In the genomic region with DNA sequence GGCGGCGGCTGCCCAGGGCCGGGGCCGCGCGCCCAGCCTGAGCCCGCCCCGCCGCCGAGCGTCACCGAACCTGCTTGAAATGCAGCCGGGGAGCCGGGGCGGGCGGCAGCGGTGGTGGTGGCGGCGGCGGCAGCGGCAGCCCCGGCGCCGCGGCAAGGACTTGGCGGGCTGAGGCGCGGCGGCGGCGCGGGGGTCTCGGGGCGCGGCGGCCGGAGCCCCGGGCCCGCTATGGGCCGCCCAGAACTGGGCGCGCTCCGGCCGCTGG, we compare ENCODE assay signal across 8 mouse cellular contexts. TPM values are rescaled to one million over a fixed set of nuclear protein-coding genes. Genes with fewer than 3 reads are reported as not detected.
DNase-seq lines count a peak whose midpoint lies in the region; ATAC-seq and TF ChIP-seq lines count a peak whose summit lies in the region.

A gene (plus strand): TSS at position 77 of the 265 bp plus-strand sequence.

- no peaks in the 10 kb centered on the region for H3K36me3 ChIP-seq in limb, embryonic 13.5 days
- no peaks in the 10 kb centered on the region for H3K36me3 ChIP-seq in stomach, embryonic 16.5 days (ENCODE audit: control insufficient read depth, insufficient read depth, low read length)

- peak within 1 kb of the TSS; percentile 73 for H3K27ac ChIP-seq in bone marrow macrophage, adult 2 months (ENCODE audit: insufficient read depth, low read depth, low read length)
- peak within 1 kb of the TSS; percentile 15; the same call in 1 of the 2 replicates for H3K27ac ChIP-seq in limb, embryonic 13.5 days
- no peak within 1 kb of the TSS for H3K27ac ChIP-seq in stomach, embryonic 16.5 days (ENCODE audit: low read length)

- H3K9ac ChIP-seq in limb, embryonic 13.5 days, result peak within 1 kb of the TSS; percentile 83
- H3K9ac ChIP-seq in stomach, embryonic 16.5 days (ENCODE audit: low read length), result peak within 1 kb of the TSS; percentile 77

- no peak for DNase-seq in layer of hippocampus, adult 18-20 months (ENCODE audit: low spot score in 2 of 2)
- DNase-seq in layer of hippocampus, adult 9-11 months, result no peak
- DNase-seq in cerebellum, adult 8-10 months, result no peak
- DNase-seq in embryo, embryonic 11 days, result no peak

- ATAC-seq in granulocyte monocyte progenitor cell, adult 5-6 weeks (replicated peaks; ENCODE audit: poor library complexity, severe bottlenecking), result no peak
- ATAC-seq in limb, embryonic 13.5 days (ENCODE audit: low FRiP score, low read depth), result no peak
- no peak; the same call in none of the 2 replicates for ATAC-seq in stomach, embryonic 16.5 days (ENCODE audit: insufficient read depth, low FRiP score)

- H3K4me3 ChIP-seq in bone marrow macrophage, adult 2 months (ENCODE audit: insufficient read depth, low read length), result peak within 1 kb of the TSS; percentile 86
- peak within 1 kb of the TSS; percentile 72 for H3K4me3 ChIP-seq in limb, embryonic 13.5 days
- H3K4me3 ChIP-seq in stomach, embryonic 16.5 days (replicated peaks; ENCODE audit: low read length), result peak within 1 kb of the TSS; percentile 75

- H3K4me1 ChIP-seq in bone marrow macrophage, adult 2 months (ENCODE audit: control insufficient read depth, insufficient read depth, low read length), result peaks cover 26% of the 10 kb centered on the region
- H3K4me1 ChIP-seq in limb, embryonic 13.5 days, result peaks cover 26% of the 10 kb centered on the region
- H3K4me1 ChIP-seq in stomach, embryonic 16.5 days (ENCODE audit: control insufficient read depth, insufficient read depth, low read length), result peaks cover 13% of the 10 kb centered on the region

- WGBS in limb, embryonic 13.5 days, result 2% methylated on average over 16 of the region's 44 CpGs
- WGBS in stomach, embryonic 16.5 days, result 1% methylated on average over 43 of the region's 44 CpGs

- H3K4me2 ChIP-seq in limb, embryonic 13.5 days (replicated peaks), result peak within 1 kb of the TSS; percentile 98
- peak within 1 kb of the TSS; percentile 100 for H3K4me2 ChIP-seq in stomach, embryonic 16.5 days (ENCODE audit: low read depth, low read length)

- no peak for TF ChIP-seq POLR2A in bone marrow macrophage, adult 2 months (IDR thresholded peaks at IDR 0.05; ENCODE audit: borderline replicate concordance, low read depth, low read length)

- no peak for TF ChIP-seq CTCF in bone marrow macrophage, adult 2 months (IDR thresholded peaks at IDR 0.05; ENCODE audit: low read depth, low read length)

- peaks cover 24% of the 10 kb centered on the region for H3K27me3 ChIP-seq in limb, embryonic 13.5 days
- H3K27me3 ChIP-seq in stomach, embryonic 16.5 days (ENCODE audit: control insufficient read depth, insufficient read depth, low read length), result peaks cover 23% of the 10 kb centered on the region

- H3K9me3 ChIP-seq in limb, embryonic 13.5 days, result no peaks in the 10 kb centered on the region
- no peaks in the 10 kb centered on the region for H3K9me3 ChIP-seq in stomach, embryonic 16.5 days (replicated peaks; ENCODE audit: control insufficient read depth, low read length)

RNA-seq across cellular contexts. Expression of the gene that starts here (rescaled TPM):
- 10 to 100 TPM; 87.2 to 98.0 TPM for total RNA-seq in layer of hippocampus, adult 18-20 months (2021)
- polyA plus RNA-seq in bone marrow macrophage, adult 2 months (2012; ENCODE audit: insufficient read depth, insufficient read length, missing spikeins), result 2.6 and 4.0 TPM in 2 replicates
- 12.8 and 19.7 TPM in 2 replicates for total RNA-seq in granulocyte monocyte progenitor cell, adult 5-6 weeks (2014; fragmentation: Nextera tagmentation)
- 16.5 and 18.7 TPM in 2 replicates for total RNA-seq in granulocyte monocyte progenitor cell, adult 5-6 weeks (2017)
- 3.1 and 3.3 TPM in 2 replicates for polyA plus RNA-seq in limb, embryonic 13.5 days (2015; fragmentation: Nextera tagmentation; extraction: Ambion mirVana)
- 0.72 and 0.96 TPM in 2 replicates for polyA plus RNA-seq in stomach, embryonic 16.5 days (2015; fragmentation: Nextera tagmentation; extraction: Ambion mirVana)

Comparison
In these comparisons a context has a peak if more than half of its experiments do, and no peak if none do; other contexts are left out.
1. RNA of the gene that starts here (total RNA-seq): 87.2 to 98.0 TPM in layer of hippocampus, adult 18-20 months; 12.8 to 19.7 TPM in granulocyte monocyte progenitor cell, adult 5-6 weeks; every median in the first group is over 4 times any median in the second.
2. Peak in every context shown above with its lines, with median percentiles within 50 percentile points of each other: H3K4me3 ChIP-seq.